Mouse (Mus musculus) right cerebral cortex, adult 2 months (tissue): ENCODE results near the gene Cxxc4.

Experiments
- DNase-seq, 2 experiments: peaks; one replicate each; pipeline ENCODE4 v3.0.0; 2021 to 2022; ENCODE audit warnings: low spot score in 2 of 2

The Cxxc4 gene

GRCm38 (mm10) chr3:134243850-134244247, 7.6 kb downstream of the Cxxc4 start:
- DNase-seq, result no peak

- DNase-seq, result no peak
These were observed 17.9 kb downstream of the Cxxc4 start for GRCm38 (mm10) chr3:134254221-134254620.

GRCm38 (mm10) chr3:134258715-134259114, 22.4 kb downstream of the Cxxc4 start:
- no peak for DNase-seq

- DNase-seq, result no peak
These were observed 23.0 kb downstream of the Cxxc4 start for GRCm38 (mm10) chr3:134259300-134259699.

- no peak for DNase-seq
These were observed 43.4 kb downstream of the Cxxc4 start for GRCm38 (mm10) chr3:134279655-134280054.

GRCm38 (mm10) chr3:134281527-134282370, 45.5 kb downstream of the Cxxc4 start:
- DNase-seq, result peak; percentile 16 to 46

GRCm38 (mm10) chr3:134295217-134295616, 58.9 kb downstream of the Cxxc4 start:
- no peak for DNase-seq

- peak; percentile 26 to 40 for DNase-seq
These were observed 66.6 kb downstream of the Cxxc4 start for GRCm38 (mm10) chr3:134302681-134303491.

- no peak for DNase-seq
These were observed 67.2 kb downstream of the Cxxc4 start for GRCm38 (mm10) chr3:134303492-134303808.

- no peak for DNase-seq
These were observed 70.2 kb downstream of the Cxxc4 start for GRCm38 (mm10) chr3:134306507-134306906.

GRCm38 (mm10) chr3:134307801-134308200, 71.5 kb downstream of the Cxxc4 start:
- DNase-seq, result no peak
